Mouse (Mus musculus): ENCODE measurements at regions not wholly inside any gene's neighbourhood (a gene's known extent, or its start where the extent isn't known, plus 50 kb on each side); places are given as distances from the start of the nearest gene placed in this dataset.

- TF ChIP-seq CTCF (IDR thresholded peaks at IDR 0.05) (no peak), POLR2A (IDR thresholded peaks at IDR 0.05; ENCODE audit: insufficient read depth, low read depth, low read length) (no peak), EP300 (IDR thresholded peaks at IDR 0.05; ENCODE audit: insufficient read depth, low read depth, low read length) (no peak)
Observed at GRCm38 (mm10) chr12:90571506-90571905, 166.7 kb downstream of the Dio2 start.

Measured in heart, adult 2 months (tissue).